Mouse (Mus musculus) gastrocnemius, postnatal 14 days (tissue): ENCODE measurements around the gene Fgfr2. TPM values are rescaled to one million over a fixed set of nuclear protein-coding genes. Genes with fewer than 3 reads are reported as not detected.

Experiments
- DNase-seq: peaks from one replicate; pipeline ENCODE4 v3.0.0; 2021; ENCODE audit warnings: mixed read lengths
- intact Hi-C: fragments of 180-260 bp; cut with DNase I; formaldehyde crosslinking; loops from one replicate; pipeline ENCODE4 v1.15.1; 2025; ENCODE audit warnings: low total_unique reads
- total RNA-seq, 2 experiments: library from RNA; stranded (reverse); gene quantifications; 2 replicates each; pipeline ENCODE4 v1.2.3; 2021

Fgfr2 gene
- total RNA-seq, 2 experiments from 2014 or later, result 1.2 to 1.8 TPM

GRCm38 (mm10) chr7:130374311-130374710, 2748.8 kb downstream of the Fgfr2 start:
- no peak for DNase-seq
- intact Hi-C loops, result no loop called here

- no peak for DNase-seq
- intact Hi-C loops, result no loop called here
Measured at GRCm38 (mm10) chr7:130368827-130369641, 2754.1 kb downstream of the Fgfr2 start.

- intact Hi-C loops, result no loop called here
- DNase-seq, result no peak
Measured at GRCm38 (mm10) chr7:130368036-130368826, 2754.9 kb downstream of the Fgfr2 start.

GRCm38 (mm10) chr7:130367222-130368035, 2755.7 kb downstream of the Fgfr2 start:
- DNase-seq, result no peak

GRCm38 (mm10) chr7:130365711-130366110, 2757.4 kb downstream of the Fgfr2 start:
- intact Hi-C loops, result no loop called here
- no peak for DNase-seq

More at GRCm38 (mm10) chr7:130367222-130368035, 2755.7 kb downstream of the Fgfr2 start:
- intact Hi-C loops, result no loop called here

GRCm38 (mm10) chr7:130340412-130341152, 2782.6 kb downstream of the Fgfr2 start:
- no peak for DNase-seq

GRCm38 (mm10) chr7:130337601-130338000, 2785.5 kb downstream of the Fgfr2 start:
- no peak for DNase-seq
- intact Hi-C loops, result no loop called here

More at GRCm38 (mm10) chr7:130340412-130341152, 2782.6 kb downstream of the Fgfr2 start:
- intact Hi-C loops, result no loop called here

- intact Hi-C loops, result no loop called here
- no peak for DNase-seq
Measured at GRCm38 (mm10) chr7:130335440-130336051, 2787.6 kb downstream of the Fgfr2 start.

- intact Hi-C loops, result no loop called here
- no peak for DNase-seq
Measured at GRCm38 (mm10) chr7:130332515-130333220, 2790.5 kb downstream of the Fgfr2 start.

GRCm38 (mm10) chr7:130327603-130328365, 2795.4 kb downstream of the Fgfr2 start:
- intact Hi-C loops, result no loop called here
- DNase-seq, result no peak

- DNase-seq, result no peak
- intact Hi-C loops, result no loop called here
Measured at GRCm38 (mm10) chr7:130325983-130326433, 2797.1 kb downstream of the Fgfr2 start.

- intact Hi-C loops, result no loop called here
- DNase-seq, result no peak
Measured at GRCm38 (mm10) chr7:130324716-130325401, 2798.3 kb downstream of the Fgfr2 start.

GRCm38 (mm10) chr7:130323766-130324165, 2799.4 kb downstream of the Fgfr2 start:
- DNase-seq, result no peak
- intact Hi-C loops, result no loop called here

GRCm38 (mm10) chr7:130319799-130320556, 2803.2 kb downstream of the Fgfr2 start:
- DNase-seq, result peak; percentile 65
- intact Hi-C loops, result no loop called here

GRCm38 (mm10) chr7:130316294-130316693, 2806.9 kb downstream of the Fgfr2 start:
- DNase-seq, result no peak
- intact Hi-C loops, result no loop called here

GRCm38 (mm10) chr7:130315221-130315620, 2807.9 kb downstream of the Fgfr2 start:
- intact Hi-C loops, result no loop called here
- DNase-seq, result no peak
